Mouse (Mus musculus) kidney, adult 9 months (tissue): ENCODE measurements around the gene Galns.
A peak's percentile ranks its signal among the peaks of the same experiment; 100 is the strongest.

ENCODE experiments used
- DNase-seq: peaks from one replicate; pipeline ENCODE4 v3.0.0; 2022

Gene Galns

DNA sequence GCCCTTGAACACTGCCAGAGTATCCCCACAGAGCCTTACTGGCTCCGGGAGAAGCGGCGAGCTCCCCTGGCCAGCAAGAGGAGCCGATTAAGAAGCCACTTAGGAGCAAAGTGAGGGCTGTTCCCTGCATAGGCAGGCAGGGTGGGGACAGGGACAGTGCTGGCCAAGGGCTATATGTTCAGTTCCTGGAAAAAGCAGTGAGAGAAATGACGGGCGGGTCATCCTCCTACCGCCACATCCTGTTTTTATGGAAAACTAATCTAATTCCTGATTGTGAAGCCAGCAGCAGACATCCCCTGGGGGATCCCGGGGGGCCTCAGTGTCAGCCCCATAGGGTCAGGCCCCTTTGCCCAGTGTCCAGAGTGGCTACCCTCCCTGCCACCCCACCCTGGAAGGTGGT, 80.0 kb downstream of the Galns start:
- DNase-seq = no peak

DNA sequence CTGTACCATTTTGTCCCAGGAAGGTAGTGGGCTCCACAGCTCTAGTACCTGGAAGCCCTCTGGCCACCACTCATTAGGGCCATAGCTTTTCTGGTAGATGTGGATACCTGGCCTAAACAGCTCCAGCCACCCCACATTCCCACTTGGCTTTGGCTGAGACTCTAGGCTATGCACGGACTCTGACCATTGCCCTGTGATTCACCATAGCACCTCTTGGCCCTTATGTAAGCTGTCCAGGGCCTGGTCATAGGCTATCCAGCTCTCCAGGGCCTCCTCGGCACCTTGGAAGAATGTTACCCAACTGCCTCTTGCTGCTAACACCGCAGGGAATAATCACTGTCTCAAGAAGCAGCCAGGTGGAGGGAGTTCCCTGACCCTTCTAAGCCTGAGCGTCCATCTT, 82.1 kb downstream of the Galns start:
- DNase-seq = peak; percentile 92
